Mouse (Mus musculus) megakaryocyte, embryonic 14.5 days (primary cell): ENCODE results near the gene Tex28. TPM values are rescaled to one million over a fixed set of nuclear protein-coding genes. Genes with fewer than 3 reads are reported as not detected.
A peak's percentile ranks its signal among the peaks of the same experiment; 100 is the strongest.
"Not testable (repeated sequence)": the region's sequence is repeated elsewhere in the genome, so short reads cannot be mapped to it uniquely, and the experiment has no call there.

Source experiments
- H3K27me3 ChIP-seq: replicated peaks from 2 replicates; pipeline ENCODE3; 2012; ENCODE audit warnings: inconsistent platforms
- H3K36me3 ChIP-seq: replicated peaks from 2 replicates; pipeline ENCODE3; 2012; ENCODE audit warnings: low read length, inconsistent platforms, mixed read lengths
- H3K4me1 ChIP-seq: 2 replicates; pipeline ENCODE4 v1.6.1; 2012; ENCODE audit warnings: inconsistent platforms
- H3K4me3 ChIP-seq: replicated peaks from 2 replicates; pipeline ENCODE3; 2012; ENCODE audit warnings: moderate library complexity, mild to moderate bottlenecking, inconsistent platforms
- H3K9me3 ChIP-seq: 2 replicates; pipeline ENCODE4 v1.6.1; 2012; ENCODE audit warnings: inconsistent platforms
- FLI1 ChIP-seq: IDR thresholded peaks from 2 replicates; pipeline ENCODE4 v1.6.1; 2012; ENCODE audit warnings: low read length, inconsistent platforms, mixed read lengths
- GATA1 ChIP-seq: IDR thresholded peaks from 3 replicates; pipeline ENCODE4 v1.6.1; 2012; ENCODE audit warnings: mixed read lengths, low read length, inconsistent platforms, borderline replicate concordance
- polyA plus RNA-seq: library from polyadenylated mRNA; stranded (reverse); fragments of >175 nt; gene quantifications from 2 replicates; pipeline ENCODE4 v1.2.3, GENCODE M21; 2012; ENCODE audit warnings: low replicate concordance; ENCODE audit not compliant: insufficient read depth

The Tex28 gene
- not detected in 2 replicates for polyA plus RNA-seq

DNA sequence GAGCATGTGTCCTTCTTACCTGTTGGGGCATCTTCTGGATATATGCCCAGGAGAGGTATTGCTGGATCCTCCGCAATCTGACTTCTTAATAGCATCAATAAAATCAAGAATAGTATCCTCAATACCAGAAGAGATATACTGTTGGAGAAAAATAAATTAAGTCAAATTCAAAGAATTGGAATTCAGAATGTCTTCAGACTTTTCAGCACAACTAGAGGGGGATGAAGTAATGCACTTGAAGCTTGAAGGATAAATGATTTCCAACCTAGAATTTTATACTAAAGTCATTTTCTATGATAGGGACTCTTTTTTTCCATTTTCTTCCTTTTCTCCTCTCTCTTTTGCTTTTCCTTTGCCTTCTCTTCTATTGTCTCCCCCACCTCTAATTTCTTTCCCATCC is at the start of gene Tex28:
Tex28 (minus strand) TSS at position 101 of the 400 bp plus-strand sequence.
- no peaks in the 10 kb centered on the region for H3K4me1 ChIP-seq
- H3K36me3 ChIP-seq, result no peaks in the 10 kb centered on the region
- TF ChIP-seq FLI1, result no peak
- no peak for TF ChIP-seq GATA1
- H3K27me3 ChIP-seq, result peaks cover 6% of the 10 kb centered on the region
- no peak within 1 kb of the TSS for H3K4me3 ChIP-seq
- H3K9me3 ChIP-seq, result no peaks in the 10 kb centered on the region

DNA sequence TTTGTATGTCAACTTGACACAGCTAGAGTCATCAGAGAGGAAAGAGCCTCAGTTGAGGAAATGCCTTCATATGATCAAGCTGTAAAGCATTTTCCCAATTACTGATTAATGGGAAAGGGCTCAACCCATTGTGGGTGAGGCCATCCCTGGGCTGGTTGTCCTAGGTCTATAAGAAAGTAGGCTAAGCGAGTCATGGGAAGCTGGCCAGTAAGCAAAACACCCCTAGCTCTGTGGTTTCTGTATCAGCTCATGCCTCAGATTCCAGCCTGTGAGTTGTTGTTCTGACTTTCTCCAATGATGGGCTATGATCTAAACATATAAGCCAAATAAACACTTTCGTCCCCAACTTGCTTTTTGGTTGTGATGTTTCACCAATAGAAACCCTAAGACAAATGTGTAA is 35.9 kb upstream of the Tex28 start:
- no peak overlapping the region for H3K4me3 ChIP-seq
- TF ChIP-seq GATA1 (no peak), FLI1 (no peak)
- H3K4me1 ChIP-seq, result no peaks in the 10 kb centered on the region
- H3K27me3 ChIP-seq, result peaks cover 12% of the 10 kb centered on the region
- H3K36me3 ChIP-seq, result no peaks in the 10 kb centered on the region
- no peaks in the 10 kb centered on the region for H3K9me3 ChIP-seq

DNA sequence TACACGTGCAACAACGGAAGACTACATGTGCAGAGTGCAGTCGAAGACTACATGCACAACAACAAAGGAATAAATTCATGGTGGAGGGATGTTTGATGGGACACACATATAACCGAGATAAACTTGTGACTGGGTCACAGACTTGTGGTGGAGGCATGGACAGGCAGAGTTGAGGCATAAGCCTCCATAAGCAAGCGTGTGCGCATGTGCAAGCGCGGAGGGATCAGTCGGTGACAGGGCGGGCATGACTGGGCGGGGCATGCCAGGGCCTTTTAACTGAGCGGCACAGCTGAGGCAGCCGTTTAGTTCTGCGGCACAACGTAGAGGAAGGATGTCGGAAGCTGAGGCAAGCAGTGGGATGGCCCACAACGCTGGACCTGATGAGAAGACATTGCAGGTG is 9.3 kb upstream of the Tex28 start, which contains the start of gene Tktl1:
Tktl1 (plus strand) TSS at position 301 of the 400 bp plus-strand sequence.
- Histone ChIP-seq H3K36me3 (no peaks in the 10 kb centered on the region), H3K27me3 (peaks cover 12% of the 10 kb centered on the region), H3K4me3 (no peak within 1 kb of the TSS), H3K4me1 (no peaks in the 10 kb centered on the region), H3K9me3 (peaks cover 11% of the 10 kb centered on the region; the same call in 1 of the 2 replicates)
- TF ChIP-seq GATA1 (no peak), FLI1 (no peak)

DNA sequence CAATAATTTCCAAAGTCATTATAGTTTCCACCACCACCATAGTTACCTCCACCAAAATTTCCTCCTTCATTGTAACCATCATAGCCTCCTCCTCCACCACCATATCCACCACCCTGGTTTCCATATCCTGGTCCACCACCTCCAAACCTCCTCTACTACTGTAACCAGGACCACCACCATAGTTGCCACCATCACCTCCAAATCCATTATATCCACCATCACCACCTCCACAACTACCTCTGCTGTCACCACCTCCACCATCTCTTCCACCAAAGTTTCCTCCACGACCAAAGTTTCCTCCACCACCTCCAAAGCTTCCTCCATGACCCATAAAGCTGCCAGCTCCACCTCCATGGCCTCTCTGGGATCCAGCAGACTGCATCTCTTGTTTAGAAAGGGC is 32.4 kb downstream of the Tex28 start, which contains the start of gene Mecp2:
Mecp2 (minus strand) TSS at position 101 of the 400 bp plus-strand sequence.
- H3K36me3 ChIP-seq, H3K9me3 ChIP-seq, H3K4me3 ChIP-seq, H3K4me1 ChIP-seq: not testable (repeated sequence)
- H3K27me3 ChIP-seq, result peaks cover 40% of the 10 kb centered on the region

DNA sequence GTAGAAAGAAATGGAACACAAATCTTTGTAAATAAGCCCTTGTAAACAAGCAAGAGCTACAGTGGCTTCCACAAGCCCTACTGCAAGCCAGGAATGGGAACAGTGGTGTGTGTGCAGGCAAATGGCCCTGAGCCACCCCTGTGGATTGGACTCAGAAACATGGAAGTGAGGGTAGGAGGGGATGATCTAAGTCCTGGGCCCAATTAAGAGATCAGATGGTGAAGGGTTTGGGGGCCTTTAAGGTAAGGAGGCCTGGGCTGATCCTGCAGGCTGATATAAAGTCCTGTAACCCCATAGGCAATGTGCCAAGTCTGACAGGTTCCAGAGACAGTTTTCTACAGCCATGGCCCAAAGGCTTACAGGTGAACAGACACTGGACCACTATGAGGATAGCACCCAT is 40.5 kb downstream of the Tex28 start, which contains the start of gene Opn1mw:
Opn1mw (plus strand) TSS at position 301 of the 400 bp plus-strand sequence.
- TF ChIP-seq GATA1, result no peak
- H3K4me1 ChIP-seq, result no peaks in the 10 kb centered on the region
- no peak within 1 kb of the TSS for H3K4me3 ChIP-seq
- no peaks in the 10 kb centered on the region for H3K9me3 ChIP-seq
- H3K36me3 ChIP-seq, result no peaks in the 10 kb centered on the region
- H3K27me3 ChIP-seq, result peaks cover 25% of the 10 kb centered on the region

DNA sequence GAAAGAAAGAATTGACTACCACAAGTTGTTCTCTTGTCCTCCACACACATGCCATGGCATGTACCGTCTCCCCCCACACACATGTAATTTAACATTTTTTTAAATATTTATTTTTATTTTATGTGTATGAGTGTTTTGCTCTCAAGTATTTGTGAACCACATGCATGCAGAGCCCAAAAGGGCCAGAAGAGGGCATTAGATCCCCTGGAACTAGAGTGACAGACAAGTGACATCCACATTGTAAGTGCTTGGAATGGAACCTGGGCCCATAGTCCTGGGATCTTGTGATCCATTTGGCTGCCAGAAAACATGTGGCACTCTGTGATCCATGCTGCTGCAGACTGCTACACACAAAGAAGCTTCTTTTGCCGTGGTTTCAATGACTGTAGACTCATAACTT is 42.7 kb downstream of the Tex28 start:
- peaks cover 20% of the 10 kb centered on the region for H3K27me3 ChIP-seq
- H3K9me3 ChIP-seq, result no peaks in the 10 kb centered on the region
- no peak for TF ChIP-seq GATA1
- H3K4me1 ChIP-seq, result no peaks in the 10 kb centered on the region
- H3K4me3 ChIP-seq, result no peak overlapping the region
- H3K36me3 ChIP-seq, result no peaks in the 10 kb centered on the region

DNA sequence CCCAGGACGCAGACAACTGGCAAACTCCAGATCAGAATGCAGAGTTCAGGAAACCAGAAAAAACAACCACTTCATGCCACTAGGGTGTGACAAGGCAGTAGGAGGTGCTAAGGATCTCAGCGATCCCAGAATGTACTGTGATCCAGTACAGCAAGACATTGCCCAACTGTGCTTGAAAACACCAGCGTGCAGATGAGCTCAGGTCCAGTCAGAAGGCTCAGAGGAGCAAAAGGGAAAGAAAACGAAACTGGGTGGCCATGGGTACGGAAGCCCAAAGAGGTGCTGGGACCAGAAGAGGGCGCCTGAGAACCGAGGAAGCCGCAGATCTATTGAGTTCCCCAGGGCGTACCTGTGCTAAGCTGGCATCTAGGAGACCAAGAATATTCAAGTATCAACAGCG is 52.1 kb downstream of the Tex28 start:
- Histone ChIP-seq H3K9me3 (no peaks in the 10 kb centered on the region), H3K27me3 (peaks cover 4% of the 10 kb centered on the region), H3K36me3 (no peaks in the 10 kb centered on the region), H3K4me1 (no peaks in the 10 kb centered on the region), H3K4me3 (peak overlapping the region; percentile 91)
- TF ChIP-seq GATA1, result no peak

DNA sequence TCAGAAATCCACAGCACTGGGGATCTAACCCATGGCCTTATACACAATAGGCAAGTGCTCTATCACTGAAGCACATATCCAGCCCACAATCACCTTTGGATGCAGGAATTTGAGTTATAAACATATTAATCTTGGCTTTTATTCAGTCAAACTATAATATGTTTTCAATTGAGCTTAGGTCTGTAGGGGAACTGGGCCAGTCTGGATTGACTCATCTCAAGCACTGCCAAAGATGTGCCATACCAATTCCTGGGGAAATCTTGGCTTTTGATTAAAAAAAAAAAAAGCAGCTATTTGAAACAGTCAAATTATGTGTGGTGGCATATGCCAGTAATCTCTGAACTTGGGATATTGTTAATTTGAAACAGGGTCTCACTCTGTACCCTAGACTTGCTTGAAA is 53.6 kb downstream of the Tex28 start:
- no peak overlapping the region for H3K4me3 ChIP-seq
- H3K9me3 ChIP-seq, result no peaks in the 10 kb centered on the region
- no peaks in the 10 kb centered on the region for H3K36me3 ChIP-seq
- peaks cover 7% of the 10 kb centered on the region for H3K27me3 ChIP-seq
- TF ChIP-seq GATA1 (no peak), FLI1 (no peak)
- no peaks in the 10 kb centered on the region; the same call in 1 of the 2 replicates for H3K4me1 ChIP-seq

DNA sequence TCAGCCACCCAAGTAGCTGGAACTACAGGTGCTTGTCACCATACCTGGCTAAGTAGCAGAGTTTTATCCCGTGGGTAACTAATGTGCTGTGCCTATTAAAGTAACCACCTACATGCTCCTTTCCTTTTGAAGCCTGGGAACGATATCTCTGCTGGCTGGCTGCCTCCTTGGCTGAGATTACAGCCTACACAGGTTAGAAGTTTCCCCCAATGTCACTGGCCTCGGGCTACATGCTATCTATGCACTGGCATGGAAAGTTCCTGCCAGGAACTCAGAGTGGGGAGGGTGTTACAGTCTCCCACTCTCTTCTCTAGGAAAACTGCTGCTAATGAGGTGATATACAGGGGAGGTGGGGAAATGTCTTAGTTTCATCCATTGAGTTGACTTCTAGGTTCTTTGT is 58.9 kb downstream of the Tex28 start:
- no peak overlapping the region for H3K4me3 ChIP-seq
- H3K9me3 ChIP-seq, result no peaks in the 10 kb centered on the region
- H3K27me3 ChIP-seq, result peaks cover 5% of the 10 kb centered on the region
- no peak for TF ChIP-seq GATA1
- no peak for TF ChIP-seq FLI1
- H3K4me1 ChIP-seq, result peaks cover 17% of the 10 kb centered on the region
- no peaks in the 10 kb centered on the region for H3K36me3 ChIP-seq

DNA sequence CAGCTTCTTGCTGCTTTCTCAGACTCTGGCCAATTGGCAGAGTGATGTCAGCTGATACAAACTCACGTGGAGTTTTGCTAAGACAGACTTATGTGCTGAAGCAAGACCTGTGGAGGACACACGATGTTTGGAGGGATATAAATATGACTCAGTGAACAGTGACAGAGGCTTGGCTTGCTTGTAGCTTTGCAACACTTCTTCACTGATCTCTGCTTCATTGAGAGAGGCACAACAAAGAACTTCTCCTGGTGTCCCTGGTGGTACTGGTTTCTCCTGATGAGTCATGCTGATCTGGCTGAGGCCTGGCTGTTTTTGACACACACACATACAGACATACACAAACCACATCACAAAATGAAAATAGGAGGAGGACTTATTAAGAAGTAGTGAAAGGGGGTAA is 61.7 kb downstream of the Tex28 start:
- H3K27me3 ChIP-seq, result peaks cover 9% of the 10 kb centered on the region
- TF ChIP-seq FLI1 (no peak), GATA1 (no peak)
- H3K4me3 ChIP-seq, result no peak overlapping the region
- H3K36me3 ChIP-seq, result no peaks in the 10 kb centered on the region
- no peaks in the 10 kb centered on the region for H3K9me3 ChIP-seq
- H3K4me1 ChIP-seq, result peaks cover 22% of the 10 kb centered on the region
